Mouse (Mus musculus): ENCODE data around the gene Olfr64. TPM values are rescaled to one million over a fixed set of nuclear protein-coding genes. Genes with fewer than 3 reads are reported as not detected.

The Olfr64 gene
- polyA plus RNA-seq, 1 experiment from 2014 or later = not detected

DNA sequence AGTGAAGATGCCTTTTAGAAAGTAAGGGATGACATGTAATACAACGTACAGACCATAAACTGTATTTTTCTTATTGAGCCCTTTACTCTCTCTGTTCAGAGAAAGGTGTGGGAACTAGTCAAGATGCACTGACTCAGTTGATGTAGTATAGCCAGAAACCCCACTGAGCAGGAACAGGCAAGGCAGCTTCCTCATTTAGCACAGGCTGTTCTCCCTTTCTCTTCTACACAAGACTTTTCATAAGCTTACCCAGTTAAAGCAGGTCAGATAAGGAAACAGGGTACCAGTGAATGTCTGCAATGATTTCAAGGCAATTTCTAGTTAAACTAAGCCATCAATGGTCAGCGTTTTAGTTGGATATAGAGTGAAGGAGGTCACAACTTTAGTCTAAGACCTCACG, 32.8 kb downstream of the Olfr64 start:
- DNase-seq (ENCODE audit: low spot score) = no peak
- no peaks in the 10 kb centered on the region for H3K27me3 ChIP-seq (replicated peaks; ENCODE audit: low read depth, poor library complexity, severe bottlenecking)
- WGBS = 82% methylated on average over 3 of the region's 3 CpGs

DNA sequence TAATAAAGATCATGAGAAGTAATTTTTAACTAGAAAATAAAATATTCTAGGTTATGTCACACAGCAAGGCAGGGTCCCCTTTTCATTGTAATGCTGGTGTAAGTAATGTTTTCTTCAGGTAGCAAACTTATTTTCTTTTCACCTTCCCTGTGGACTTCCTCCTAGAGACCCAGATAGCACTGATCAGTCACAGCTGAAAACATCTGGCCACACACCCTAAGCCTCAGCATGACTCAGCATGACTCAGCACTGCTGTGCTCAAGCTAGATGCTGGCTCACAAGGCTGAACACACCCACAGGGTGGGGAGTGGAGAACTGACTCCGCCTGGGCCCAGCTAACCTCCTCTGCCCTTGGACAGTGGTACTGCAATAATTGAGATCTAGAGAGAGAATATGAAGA, 33.4 kb downstream of the Olfr64 start:
- Histone ChIP-seq H3K27ac (replicated peaks) (no peak overlapping the region), H3K4me3 (no peak overlapping the region), H3K9me3 (no peaks in the 10 kb centered on the region), H3K4me1 (no peaks in the 10 kb centered on the region), H3K27me3 (replicated peaks; ENCODE audit: low read depth, poor library complexity, severe bottlenecking) (no peaks in the 10 kb centered on the region), H3K36me3 (replicated peaks) (no peaks in the 10 kb centered on the region)
- DNase-seq (ENCODE audit: low spot score) = peak; percentile 27
- 54% methylated on average over 1 of the region's 1 CpGs for WGBS

More for the DNA sequence above, 32.8 kb downstream of the Olfr64 start:
- Histone ChIP-seq H3K27ac (replicated peaks) (no peak overlapping the region), H3K4me3 (no peak overlapping the region), H3K9me3 (no peaks in the 10 kb centered on the region), H3K36me3 (replicated peaks) (no peaks in the 10 kb centered on the region), H3K4me1 (no peaks in the 10 kb centered on the region)

DNA sequence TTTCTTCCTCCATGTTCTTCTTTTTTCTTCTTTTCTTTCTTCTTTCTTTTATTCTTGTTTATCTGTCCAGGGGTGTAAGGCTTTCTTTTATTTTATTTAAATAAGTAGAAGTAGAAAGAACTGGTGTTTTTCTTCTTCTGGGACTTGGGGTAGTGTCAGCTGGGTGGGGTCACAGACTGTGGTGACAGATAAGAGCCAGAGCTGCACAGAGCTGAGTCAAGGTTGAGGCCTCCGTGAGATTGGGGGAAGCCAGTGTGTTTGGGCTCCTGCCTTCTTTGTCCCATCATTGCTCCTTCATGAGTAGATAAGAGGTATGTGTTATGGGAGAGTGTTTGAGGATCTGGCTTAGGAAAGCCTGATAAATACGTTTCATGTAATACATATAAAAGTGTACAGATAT, 35.2 kb downstream of the Olfr64 start:
- Histone ChIP-seq H3K36me3 (replicated peaks) (no peaks in the 10 kb centered on the region), H3K27me3 (replicated peaks; ENCODE audit: low read depth, poor library complexity, severe bottlenecking) (no peaks in the 10 kb centered on the region), H3K27ac (replicated peaks) (no peak overlapping the region), H3K9me3 (no peaks in the 10 kb centered on the region), H3K4me3 (no peak overlapping the region), H3K4me1 (no peaks in the 10 kb centered on the region)
- 73% methylated on average over 2 of the region's 2 CpGs for WGBS
- DNase-seq (ENCODE audit: low spot score) = no peak

DNA sequence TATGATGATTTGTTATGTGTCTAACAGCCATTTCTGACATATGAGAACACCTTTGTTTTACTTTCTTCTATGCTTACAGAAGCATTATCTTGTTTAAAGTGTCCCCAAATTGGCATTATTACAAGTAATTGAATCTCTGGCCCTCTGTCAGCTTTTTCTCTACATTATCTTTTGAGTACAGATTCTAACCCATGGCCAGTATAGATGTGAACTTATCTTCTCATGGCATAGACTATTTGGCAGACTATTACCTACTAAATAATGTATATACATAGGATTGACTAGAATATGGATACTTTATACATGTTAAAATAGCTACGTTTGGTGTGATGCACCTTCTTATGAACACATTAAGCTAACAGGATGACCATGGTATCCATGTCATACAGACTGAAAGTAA, 39.6 kb downstream of the Olfr64 start:
- Histone ChIP-seq H3K27ac (replicated peaks) (no peak overlapping the region), H3K27me3 (replicated peaks; ENCODE audit: low read depth, poor library complexity, severe bottlenecking) (no peaks in the 10 kb centered on the region), H3K9me3 (no peaks in the 10 kb centered on the region), H3K4me1 (no peaks in the 10 kb centered on the region), H3K36me3 (replicated peaks) (no peaks in the 10 kb centered on the region), H3K4me3 (no peak overlapping the region)
- DNase-seq (ENCODE audit: low spot score) = no peak
- 74% methylated on average over 1 of the region's 1 CpGs for WGBS

DNA sequence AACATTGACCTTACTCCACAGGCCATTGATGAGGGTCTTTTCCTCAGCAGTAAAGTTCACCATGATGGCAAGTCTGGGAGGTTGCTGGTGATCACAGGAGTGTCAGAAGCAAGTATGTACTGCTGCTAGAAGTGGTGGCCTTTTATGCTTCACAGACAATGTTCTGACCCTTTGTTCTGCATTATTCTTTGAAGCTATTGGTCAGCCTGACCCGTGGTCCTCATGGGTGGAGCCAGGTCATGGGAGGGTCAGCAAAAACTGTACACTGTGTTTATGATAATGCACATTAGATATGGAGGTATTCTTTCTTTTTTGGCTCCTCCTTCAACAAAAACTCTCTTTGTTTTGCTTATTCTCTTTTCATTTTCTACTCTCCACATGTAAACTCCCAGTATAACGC, 41.2 kb downstream of the Olfr64 start, which contains the start of gene Hbb-y:
Gene Hbb-y, minus strand, starts transcription at position 127 of the 400 bp plus-strand sequence.
- Histone ChIP-seq H3K9me3 (no peaks in the 10 kb centered on the region), H3K4me1 (no peaks in the 10 kb centered on the region), H3K4me3 (no peak within 1 kb of the TSS), H3K36me3 (replicated peaks) (no peaks in the 10 kb centered on the region), H3K27me3 (replicated peaks; ENCODE audit: low read depth, poor library complexity, severe bottlenecking) (no peaks in the 10 kb centered on the region), H3K27ac (replicated peaks) (no peak within 1 kb of the TSS)
- DNase-seq (ENCODE audit: low spot score) = no peak
- 65% methylated on average over 2 of the region's 2 CpGs for WGBS

DNA sequence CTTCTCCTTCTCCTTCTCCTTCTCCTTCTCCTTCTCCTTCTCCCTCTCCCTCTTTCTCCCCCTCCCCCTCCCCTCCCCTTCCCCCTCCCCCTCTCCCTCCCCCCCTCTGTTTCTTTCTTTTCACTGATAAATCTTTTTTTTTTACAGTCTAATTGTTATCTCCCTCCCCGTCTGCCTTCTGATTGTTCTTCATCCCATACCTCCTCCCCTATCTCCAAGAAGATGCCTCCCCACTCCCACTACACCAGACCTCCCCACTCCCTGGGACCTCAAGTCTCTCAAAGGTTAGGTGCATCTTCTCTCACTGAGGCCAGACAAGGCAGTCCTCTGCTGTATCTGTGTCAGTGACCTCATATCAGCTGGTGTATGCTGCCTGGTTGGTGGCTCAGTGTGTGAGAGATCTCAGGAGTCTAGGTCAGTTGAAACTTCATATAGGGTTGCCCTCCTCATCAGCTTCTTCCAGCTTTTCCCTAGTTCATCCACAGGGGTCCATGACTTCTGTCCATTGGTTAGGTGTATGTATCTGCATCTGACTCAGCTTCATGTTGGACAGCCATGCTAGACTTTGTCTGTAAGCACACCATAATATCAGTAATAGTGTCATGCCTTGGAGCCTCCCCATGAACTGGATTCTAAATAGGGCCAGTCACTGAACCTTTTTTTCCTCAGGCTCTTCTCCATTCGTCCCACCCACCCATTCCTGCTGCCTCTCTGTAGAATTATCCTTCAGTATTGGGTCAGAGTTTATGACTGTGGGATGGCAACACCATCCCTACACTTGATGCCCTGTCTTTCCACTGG, 49.6 kb downstream of the Olfr64 start:
- no peaks in the 10 kb centered on the region for H3K9me3 ChIP-seq
- no peak for DNase-seq (ENCODE audit: low spot score)
- no peak overlapping the region for H3K27ac ChIP-seq (replicated peaks)
- no peaks in the 10 kb centered on the region for H3K27me3 ChIP-seq (replicated peaks; ENCODE audit: low read depth, poor library complexity, severe bottlenecking)
- H3K4me1 ChIP-seq = no peaks in the 10 kb centered on the region
- H3K36me3 ChIP-seq (replicated peaks) = no peaks in the 10 kb centered on the region
- H3K4me3 ChIP-seq = no peak overlapping the region
- WGBS = 56% methylated on average over 2 of the region's 2 CpGs

DNA sequence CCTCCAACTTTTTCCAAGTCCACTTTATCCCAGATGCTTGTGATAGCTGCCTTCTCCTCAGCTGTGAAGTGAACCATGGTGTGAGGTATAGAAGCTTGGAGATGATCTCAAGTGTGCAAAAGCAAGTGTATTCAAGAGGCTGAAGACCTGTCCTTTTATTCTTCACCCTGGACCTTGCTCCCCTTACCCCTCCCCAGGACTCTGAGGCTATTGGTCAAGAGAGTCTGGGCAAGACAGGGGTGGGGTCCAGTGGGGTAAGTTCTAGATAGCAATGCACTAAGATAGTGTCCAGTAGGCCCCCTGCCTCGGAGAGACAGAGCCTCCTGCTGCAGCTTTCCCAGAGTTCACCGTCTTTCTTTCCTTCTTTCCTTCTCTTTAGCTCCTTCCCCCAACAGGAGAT, 51.3 kb downstream of the Olfr64 start, which contains the start of gene Hbb-bh1:
Gene Hbb-bh1, minus strand, starts transcription at position 131 of the 400 bp plus-strand sequence.
- no peaks in the 10 kb centered on the region for H3K27me3 ChIP-seq (replicated peaks; ENCODE audit: low read depth, poor library complexity, severe bottlenecking)
- H3K36me3 ChIP-seq (replicated peaks) = no peaks in the 10 kb centered on the region
- no peaks in the 10 kb centered on the region for H3K9me3 ChIP-seq
- H3K27ac ChIP-seq (replicated peaks) = no peak within 1 kb of the TSS
- H3K4me3 ChIP-seq = no peak within 1 kb of the TSS
- WGBS = 84% methylated on average over 2 of the region's 2 CpGs
- H3K4me1 ChIP-seq = no peaks in the 10 kb centered on the region
- DNase-seq (ENCODE audit: low spot score) = no peak

DNA sequence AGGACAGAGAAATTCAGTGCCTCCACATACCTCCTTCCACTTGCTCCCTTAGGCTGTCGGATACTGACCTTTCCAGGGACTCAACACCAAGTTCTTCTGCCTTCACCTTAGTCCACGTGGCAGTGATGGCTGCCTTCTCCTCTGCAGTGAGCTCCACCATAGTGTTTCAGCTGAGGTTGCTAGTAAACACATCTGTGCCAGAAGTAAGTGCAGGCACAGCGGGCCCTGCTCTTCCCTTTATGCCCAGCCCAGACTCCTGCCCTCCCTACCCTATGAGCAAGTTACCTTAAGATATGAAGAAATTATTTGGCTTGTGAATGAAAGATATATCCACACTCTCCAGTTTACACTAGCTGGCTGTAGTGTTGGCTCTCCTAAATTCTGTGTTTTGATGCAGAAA, 54.0 kb downstream of the Olfr64 start, which contains the start of gene Hbb-bh2:
Gene Hbb-bh2, minus strand, starts transcription at position 253 of the 400 bp plus-strand sequence.
- no peak within 1 kb of the TSS for H3K27ac ChIP-seq (replicated peaks)
- 80% methylated on average over 3 of the region's 3 CpGs for WGBS

More for the DNA sequence above, 54.0 kb downstream of the Olfr64 start, which contains the start of gene Hbb-bh2:
- Histone ChIP-seq H3K36me3 (replicated peaks) (no peaks in the 10 kb centered on the region), H3K27me3 (replicated peaks; ENCODE audit: low read depth, poor library complexity, severe bottlenecking) (no peaks in the 10 kb centered on the region), H3K4me3 (no peak within 1 kb of the TSS), H3K9me3 (no peaks in the 10 kb centered on the region), H3K4me1 (no peaks in the 10 kb centered on the region)
- DNase-seq (ENCODE audit: low spot score) = no peak

Other genes with a start within 250 kb of the Olfr64 start
- gene Olfr623, start 230.8 kb downstream of the Olfr64 start, polyA plus RNA-seq (2016; fragmentation: Nextera tagmentation; extraction: Ambion mirVana) = not detected in 2 replicates
- gene Olfr624, start 223.3 kb downstream of the Olfr64 start, polyA plus RNA-seq (2016; fragmentation: Nextera tagmentation; extraction: Ambion mirVana) = 0.04 and 0.05 TPM in 2 replicates
- not detected in 2 replicates for gene Olfr625-ps1, start 211.8 kb downstream of the Olfr64 start, polyA plus RNA-seq (2016; fragmentation: Nextera tagmentation; extraction: Ambion mirVana)
- not detected in 2 replicates for gene Olfr243, start 179.8 kb downstream of the Olfr64 start, polyA plus RNA-seq (2016; fragmentation: Nextera tagmentation; extraction: Ambion mirVana)
- not detected in 2 replicates for gene Olfr628, start 164.1 kb downstream of the Olfr64 start, polyA plus RNA-seq (2016; fragmentation: Nextera tagmentation; extraction: Ambion mirVana)
- not detected in 2 replicates for gene Olfr629, start 149.5 kb downstream of the Olfr64 start, polyA plus RNA-seq (2016; fragmentation: Nextera tagmentation; extraction: Ambion mirVana)
- gene Olfr630, start 137.2 kb downstream of the Olfr64 start, polyA plus RNA-seq (2016; fragmentation: Nextera tagmentation; extraction: Ambion mirVana) = not detected in 2 replicates
- not detected in 2 replicates for gene Olfr69, start 122.9 kb downstream of the Olfr64 start, polyA plus RNA-seq (2016; fragmentation: Nextera tagmentation; extraction: Ambion mirVana)
- not detected in 2 replicates for gene Olfr68, start 114.8 kb downstream of the Olfr64 start, polyA plus RNA-seq (2016; fragmentation: Nextera tagmentation; extraction: Ambion mirVana)
- not detected in 2 replicates for gene Olfr67, start 102.7 kb downstream of the Olfr64 start, polyA plus RNA-seq (2016; fragmentation: Nextera tagmentation; extraction: Ambion mirVana)
- 142 and 287 TPM in 2 replicates for gene Hbb-bt, start 80.5 kb downstream of the Olfr64 start, polyA plus RNA-seq (2016; fragmentation: Nextera tagmentation; extraction: Ambion mirVana)
- gene Hbb-bs, start 66.4 kb downstream of the Olfr64 start, polyA plus RNA-seq (2016; fragmentation: Nextera tagmentation; extraction: Ambion mirVana) = 53.2 and 94.1 TPM in 2 replicates
- gene Hbb-bh2, start 54.0 kb downstream of the Olfr64 start, polyA plus RNA-seq (2016; fragmentation: Nextera tagmentation; extraction: Ambion mirVana) = 0.29 TPM in 1 of 2 replicates, not detected in the other
- gene Hbb-bh1, start 51.3 kb downstream of the Olfr64 start, polyA plus RNA-seq (2016; fragmentation: Nextera tagmentation; extraction: Ambion mirVana) = 2,995 and 3,161 TPM in 2 replicates
- gene Hbb-y, start 41.3 kb downstream of the Olfr64 start, polyA plus RNA-seq (2016; fragmentation: Nextera tagmentation; extraction: Ambion mirVana) = 6,247 and 7,270 TPM in 2 replicates
- gene Olfr66, start 8.2 kb downstream of the Olfr64 start, polyA plus RNA-seq (2016; fragmentation: Nextera tagmentation; extraction: Ambion mirVana) = not detected in 2 replicates
- gene Olfr65, start 9.0 kb upstream of the Olfr64 start, polyA plus RNA-seq (2016; fragmentation: Nextera tagmentation; extraction: Ambion mirVana) = not detected in 2 replicates
- not detected in 2 replicates for gene Olfr631, start 34.3 kb upstream of the Olfr64 start, polyA plus RNA-seq (2016; fragmentation: Nextera tagmentation; extraction: Ambion mirVana)
- gene Olfr632, start 39.9 kb upstream of the Olfr64 start, polyA plus RNA-seq (2016; fragmentation: Nextera tagmentation; extraction: Ambion mirVana) = not detected in 2 replicates
- 0.05 TPM in 1 of 2 replicates, not detected in the other for gene Olfr633, start 50.0 kb upstream of the Olfr64 start, polyA plus RNA-seq (2016; fragmentation: Nextera tagmentation; extraction: Ambion mirVana)
- 0.02 TPM in 1 of 2 replicates, not detected in the other for gene Olfr635, start 76.7 kb upstream of the Olfr64 start, polyA plus RNA-seq (2016; fragmentation: Nextera tagmentation; extraction: Ambion mirVana)
- not detected in 2 replicates for gene Olfr638, start 104.3 kb upstream of the Olfr64 start, polyA plus RNA-seq (2016; fragmentation: Nextera tagmentation; extraction: Ambion mirVana)
- 0.02 TPM in 1 of 2 replicates, not detected in the other for gene Olfr639, start 122.8 kb upstream of the Olfr64 start, polyA plus RNA-seq (2016; fragmentation: Nextera tagmentation; extraction: Ambion mirVana)
- not detected in 2 replicates for gene Olfr640, start 131.1 kb upstream of the Olfr64 start, polyA plus RNA-seq (2016; fragmentation: Nextera tagmentation; extraction: Ambion mirVana)
- not detected in 2 replicates for gene Olfr641, start 141.0 kb upstream of the Olfr64 start, polyA plus RNA-seq (2016; fragmentation: Nextera tagmentation; extraction: Ambion mirVana)
- gene Olfr642, start 158.2 kb upstream of the Olfr64 start, polyA plus RNA-seq (2016; fragmentation: Nextera tagmentation; extraction: Ambion mirVana) = not detected in 2 replicates
- not detected in 2 replicates for gene 4930516K23Rik, start 167.0 kb upstream of the Olfr64 start, polyA plus RNA-seq (2016; fragmentation: Nextera tagmentation; extraction: Ambion mirVana)
- gene Olfr644, start 177.4 kb upstream of the Olfr64 start, polyA plus RNA-seq (2016; fragmentation: Nextera tagmentation; extraction: Ambion mirVana) = not detected in 2 replicates
- gene Olfr645, start 191.0 kb upstream of the Olfr64 start, polyA plus RNA-seq (2016; fragmentation: Nextera tagmentation; extraction: Ambion mirVana) = not detected in 2 replicates
- gene Olfr646, start 210.4 kb upstream of the Olfr64 start, polyA plus RNA-seq (2016; fragmentation: Nextera tagmentation; extraction: Ambion mirVana) = not detected in 2 replicates
- not detected in 2 replicates for gene Ubqln5, start 235.3 kb upstream of the Olfr64 start, polyA plus RNA-seq (2016; fragmentation: Nextera tagmentation; extraction: Ambion mirVana)
- not detected in 2 replicates for gene Olfr643, start 242.9 kb upstream of the Olfr64 start, polyA plus RNA-seq (2016; fragmentation: Nextera tagmentation; extraction: Ambion mirVana)
- gene Ubqln3, start 248.8 kb upstream of the Olfr64 start, polyA plus RNA-seq (2016; fragmentation: Nextera tagmentation; extraction: Ambion mirVana) = not detected in 2 replicates

Data from embryonic facial prominence, embryonic 10.5 days (tissue).